Mouse (Mus musculus) G1E (cell line): ENCODE data around the gene Ktn1. TPM values are rescaled to one million over a fixed set of nuclear protein-coding genes. Genes with fewer than 3 reads are reported as not detected.
A peak's percentile ranks its signal among the peaks of the same experiment; 100 is the strongest.

Experiments used
- ATAC-seq: 2 replicates; pipeline ENCODE4 v1.8.0; 2016; ENCODE audit warnings: mild to moderate bottlenecking; ENCODE audit not compliant: insufficient number of reproducible peaks, poor library complexity, low FRiP score, severe bottlenecking; ENCODE audit errors: extremely low read depth
- DNase-seq: peaks from one replicate; pipeline ENCODE4 v3.0.0; 2012; ENCODE audit warnings: low spot score
- H3K27me3 ChIP-seq: 2 replicates; pipeline ENCODE4 v1.6.1; 2012; ENCODE audit warnings: mild to moderate bottlenecking, low read length, inconsistent platforms; ENCODE audit not compliant: insufficient read depth
- H3K36me3 ChIP-seq: replicated peaks from 2 replicates; pipeline ENCODE3; 2012; ENCODE audit warnings: mild to moderate bottlenecking, inconsistent platforms
- H3K4me1 ChIP-seq: 2 replicates; pipeline ENCODE4 v1.6.1; 2012; ENCODE audit warnings: low read depth, low read length, inconsistent platforms, mixed read lengths; ENCODE audit not compliant: insufficient read depth
- H3K4me3 ChIP-seq: 2 replicates; pipeline ENCODE4 v1.5.1; 2012; ENCODE audit warnings: low read depth, mild to moderate bottlenecking, inconsistent platforms, low read length, moderate library complexity, mixed read lengths
- H3K9me3 ChIP-seq: replicated peaks from 2 replicates; pipeline ENCODE4 v1.6.1; 2012; ENCODE audit warnings: inconsistent platforms
- CTCF ChIP-seq: IDR thresholded peaks from 2 replicates; pipeline ENCODE4 v1.5.1; 2012; ENCODE audit warnings: low read depth, low read length, inconsistent platforms, mixed read lengths
- GATA1 ChIP-seq: IDR thresholded peaks from 2 replicates; pipeline ENCODE4 v1.6.1; 2012; ENCODE audit warnings: borderline replicate concordance, low read length, inconsistent platforms, mixed read lengths
- GATA2 ChIP-seq: IDR thresholded peaks from 2 replicates; pipeline ENCODE4 v1.6.1; 2012; ENCODE audit warnings: low read depth, low read length, inconsistent platforms, borderline replicate concordance
- POLR2AphosphoS5 ChIP-seq: IDR thresholded peaks from 2 replicates; pipeline ENCODE4 v1.6.1; 2012; ENCODE audit warnings: low read depth, low read length, inconsistent platforms; ENCODE audit not compliant: insufficient replicate concordance
- TAL1 ChIP-seq: conservative IDR thresholded peaks from 2 replicates; pipeline ENCODE4 v1.6.1; 2012; ENCODE audit warnings: low read depth, low read length, inconsistent platforms, mixed read lengths
- polyA plus RNA-seq: library from polyadenylated mRNA; stranded (reverse); fragments of >175 nt; gene quantifications from 2 replicates; pipeline ENCODE4 v1.2.3, GENCODE M21; 2012
- total RNA-seq, 2 experiments: library from RNA; stranded (forward) in 1 of 2; stranded (reverse) in 1 of 2; fragments of 200-1000 nt in 1 of 2; fragments of >200 nt in 1 of 2; fragmentation: Nextera tagmentation in 1 of 2; gene quantifications; 2 replicates each; pipeline ENCODE4 v1.2.3; 2014 to 2017

Ktn1 gene
- total and polyA plus RNA-seq, 3 experiments: 18.6 to 478 (median 206) TPM

DNA sequence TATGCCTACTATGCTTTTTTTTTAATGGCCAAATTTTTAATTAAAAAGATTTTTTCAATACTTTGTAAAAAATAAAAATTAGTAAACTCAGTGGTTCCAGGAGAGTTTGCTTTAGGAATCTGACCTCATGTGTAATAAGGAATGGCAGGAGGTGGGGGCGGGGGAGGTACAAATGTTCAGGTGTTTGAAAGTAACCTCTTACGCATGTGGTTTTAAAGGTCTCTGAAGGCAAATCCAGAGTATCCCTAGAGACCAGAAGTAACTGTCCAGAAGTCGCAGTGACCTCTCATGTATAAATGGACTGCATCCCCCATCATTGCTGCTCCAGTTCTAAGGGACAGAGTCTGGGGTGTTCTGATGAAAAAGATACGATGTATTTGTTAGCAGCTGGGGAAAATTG is 3.0 kb downstream of the Ktn1 start:
- no peak for ATAC-seq
- H3K27me3 ChIP-seq: no peaks in the 10 kb centered on the region

GRCm38 (mm10) chr14:47655444-47655843 is 7.2 kb downstream of the Ktn1 start:
- no peak for ATAC-seq
- no peak for DNase-seq
- Histone ChIP-seq H3K36me3 (peaks cover 53% of the 10 kb centered on the region), H3K27me3 (no peaks in the 10 kb centered on the region), H3K4me3 (no peak overlapping the region), H3K4me1 (peaks cover 34% of the 10 kb centered on the region), H3K9me3 (no peaks in the 10 kb centered on the region)
- TF ChIP-seq TAL1: no peak
- no peak for TF ChIP-seq POLR2AphosphoS5
- TF ChIP-seq GATA2: no peak
- no peak for TF ChIP-seq GATA1
- no peak for TF ChIP-seq CTCF

More for the DNA sequence above, 3.0 kb downstream of the Ktn1 start:
- Histone ChIP-seq H3K4me3 (peak overlapping the region; percentile 50; the same call in 1 of the 2 replicates), H3K36me3 (peaks cover 23% of the 10 kb centered on the region), H3K9me3 (no peaks in the 10 kb centered on the region), H3K4me1 (peaks cover 38% of the 10 kb centered on the region)
- TF ChIP-seq GATA1 (no peak), GATA2 (no peak), POLR2AphosphoS5 (no peak), TAL1 (no peak), CTCF (no peak)
- no peak for DNase-seq

DNA sequence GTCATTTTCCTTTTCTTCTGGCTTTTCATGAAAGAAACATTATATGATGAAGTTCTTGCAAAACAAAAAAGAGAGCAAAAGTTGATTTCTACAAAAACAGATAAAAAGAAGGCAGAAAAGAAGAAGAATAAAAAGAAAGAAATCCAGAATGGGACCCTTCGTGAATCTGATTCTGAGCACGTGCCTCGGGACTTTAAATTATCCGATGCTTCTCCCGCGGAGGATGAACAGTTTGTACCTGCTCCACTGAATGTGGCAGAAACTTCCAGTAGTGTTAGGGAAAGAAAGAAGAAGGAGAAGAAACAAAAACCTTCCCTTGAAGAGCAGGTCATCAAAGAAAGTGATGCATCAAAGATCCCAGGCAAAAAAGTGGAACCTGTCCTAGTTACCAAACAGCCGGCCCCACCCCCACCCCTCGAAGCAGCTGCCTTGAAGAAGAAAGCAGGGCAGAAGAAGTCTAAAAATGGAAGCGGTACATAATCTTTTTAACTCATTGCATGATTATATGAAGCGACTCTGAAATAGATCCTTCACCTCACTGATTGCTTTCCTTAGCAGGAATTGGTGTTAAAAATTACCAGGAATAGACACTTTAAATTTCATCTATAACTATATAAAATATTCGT is 15.7 kb downstream of the Ktn1 start:
- peaks cover 50% of the 10 kb centered on the region for H3K4me1 ChIP-seq
- TF ChIP-seq CTCF: no peak
- no peak for TF ChIP-seq POLR2AphosphoS5
- TF ChIP-seq GATA1: no peak
- TF ChIP-seq GATA2: no peak
- TF ChIP-seq TAL1: no peak
- no peaks in the 10 kb centered on the region for H3K27me3 ChIP-seq
- H3K9me3 ChIP-seq: no peaks in the 10 kb centered on the region; the same call in 1 of the 2 replicates
- ATAC-seq (no peak), DNase-seq (no peak)
- no peak overlapping the region for H3K4me3 ChIP-seq
- peaks cover 64% of the 10 kb centered on the region for H3K36me3 ChIP-seq

DNA sequence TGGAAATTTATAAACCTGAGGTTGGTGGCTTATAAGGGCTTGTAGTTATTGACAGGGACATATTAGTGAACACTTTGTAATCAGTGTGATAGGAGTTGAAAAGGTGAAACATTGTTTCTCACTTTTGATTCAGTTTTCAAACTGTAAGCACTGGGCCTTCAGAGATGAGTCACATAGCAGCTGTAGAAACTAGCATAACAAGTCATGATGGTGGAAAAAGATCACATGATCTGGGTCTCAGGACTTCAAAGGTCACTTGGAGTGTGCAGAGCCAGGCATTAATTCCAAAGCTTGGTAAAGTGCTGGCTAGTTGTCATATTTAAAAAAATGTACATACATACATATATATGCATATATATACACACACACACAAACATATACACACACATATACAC is 16.2 kb downstream of the Ktn1 start:
- peaks cover 54% of the 10 kb centered on the region for H3K4me1 ChIP-seq
- no peaks in the 10 kb centered on the region for H3K27me3 ChIP-seq
- ATAC-seq (no peak), DNase-seq (no peak)
- H3K4me3 ChIP-seq: no peak overlapping the region
- H3K9me3 ChIP-seq: no peaks in the 10 kb centered on the region; the same call in 1 of the 2 replicates
- H3K36me3 ChIP-seq: peaks cover 67% of the 10 kb centered on the region
- TF ChIP-seq GATA1 (no peak), TAL1 (no peak)

- Histone ChIP-seq H3K4me3 (no peak overlapping the region), H3K27me3 (no peaks in the 10 kb centered on the region), H3K9me3 (no peaks in the 10 kb centered on the region; the same call in 1 of the 2 replicates), H3K36me3 (peaks cover 64% of the 10 kb centered on the region), H3K4me1 (peaks cover 54% of the 10 kb centered on the region)
- no peak for TF ChIP-seq GATA1
- no peak for TF ChIP-seq POLR2AphosphoS5
- no peak for TF ChIP-seq CTCF
- TF ChIP-seq TAL1: no peak
- TF ChIP-seq GATA2: no peak
- ATAC-seq (no peak), DNase-seq (no peak)
Measured at GRCm38 (mm10) chr14:47665061-47665778, 17.0 kb downstream of the Ktn1 start.

DNA sequence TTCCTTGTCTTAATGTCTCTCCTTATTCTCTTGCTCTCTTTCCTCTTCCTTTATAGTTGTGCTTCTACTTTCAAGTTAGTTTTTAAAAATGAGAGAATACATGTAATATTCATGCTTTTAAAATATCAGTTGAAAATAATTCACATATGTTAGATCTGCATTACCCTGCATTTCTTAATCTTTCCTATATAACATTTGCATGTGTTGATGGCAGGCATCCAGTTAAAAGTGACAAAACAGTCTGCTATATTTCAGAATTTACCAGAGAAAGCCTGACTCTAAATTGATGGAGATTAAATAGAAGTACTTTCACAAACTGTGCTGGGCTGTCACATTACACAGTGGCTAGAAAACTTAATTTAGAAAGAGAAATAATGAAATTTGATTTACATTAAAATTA is 19.8 kb downstream of the Ktn1 start:
- Histone ChIP-seq H3K9me3 (no peaks in the 10 kb centered on the region), H3K4me3 (no peak overlapping the region), H3K27me3 (no peaks in the 10 kb centered on the region), H3K36me3 (peaks cover 71% of the 10 kb centered on the region), H3K4me1 (peaks cover 46% of the 10 kb centered on the region)
- DNase-seq: no peak
- ATAC-seq: no peak
- TF ChIP-seq TAL1 (no peak), GATA1 (no peak), CTCF (no peak), POLR2AphosphoS5 (no peak), GATA2 (no peak)
